Mouse (Mus musculus) left cerebral cortex, postnatal 25 days (tissue): ENCODE results near the gene Rgl1. TPM values are rescaled to one million over a fixed set of nuclear protein-coding genes. Genes with fewer than 3 reads are reported as not detected.

ENCODE experiments used
- DNase-seq, 2 experiments: peaks; one replicate each; pipeline ENCODE4 v3.0.0; 2022; ENCODE audit warnings: low spot score in 2 of 2, mixed read lengths in 1 of 2
- intact Hi-C: fragments of 180-260 bp; cut with DNase I; formaldehyde crosslinking; loops from one replicate; pipeline ENCODE4 v1.15.1; 2025
- total RNA-seq, 2 experiments: library from RNA; stranded (reverse); gene quantifications; 2 replicates each; pipeline ENCODE4 v1.2.3; 2021

Gene Rgl1
- total RNA-seq, 2 experiments from 2014 or later = 121 to 148 TPM

DNA sequence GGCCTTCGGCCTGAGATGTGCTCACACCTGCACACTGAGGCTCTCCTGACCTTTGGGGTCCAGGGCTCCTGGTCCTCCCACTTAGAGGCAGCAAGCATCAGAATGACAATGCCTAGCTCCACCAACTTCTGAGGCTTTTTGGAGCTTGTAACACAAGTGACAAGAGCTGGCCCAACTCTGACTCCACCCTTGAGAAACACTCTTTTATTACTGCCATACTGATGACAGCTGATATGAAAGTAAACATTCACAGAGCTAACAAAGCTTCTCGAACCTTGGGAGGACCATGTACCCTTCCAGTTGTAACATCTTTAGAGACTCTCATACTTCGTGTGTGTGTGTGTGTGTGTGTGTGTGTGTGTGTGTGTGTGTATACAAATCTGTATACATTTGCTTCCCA is 40.1 kb downstream of the Rgl1 start:
- no peak for DNase-seq
- intact Hi-C loops = no loop called here

- DNase-seq = no peak
- intact Hi-C loops = no loop called here
Measured at GRCm38 (mm10) chr1:152724286-152724685, 41.9 kb downstream of the Rgl1 start.

DNA sequence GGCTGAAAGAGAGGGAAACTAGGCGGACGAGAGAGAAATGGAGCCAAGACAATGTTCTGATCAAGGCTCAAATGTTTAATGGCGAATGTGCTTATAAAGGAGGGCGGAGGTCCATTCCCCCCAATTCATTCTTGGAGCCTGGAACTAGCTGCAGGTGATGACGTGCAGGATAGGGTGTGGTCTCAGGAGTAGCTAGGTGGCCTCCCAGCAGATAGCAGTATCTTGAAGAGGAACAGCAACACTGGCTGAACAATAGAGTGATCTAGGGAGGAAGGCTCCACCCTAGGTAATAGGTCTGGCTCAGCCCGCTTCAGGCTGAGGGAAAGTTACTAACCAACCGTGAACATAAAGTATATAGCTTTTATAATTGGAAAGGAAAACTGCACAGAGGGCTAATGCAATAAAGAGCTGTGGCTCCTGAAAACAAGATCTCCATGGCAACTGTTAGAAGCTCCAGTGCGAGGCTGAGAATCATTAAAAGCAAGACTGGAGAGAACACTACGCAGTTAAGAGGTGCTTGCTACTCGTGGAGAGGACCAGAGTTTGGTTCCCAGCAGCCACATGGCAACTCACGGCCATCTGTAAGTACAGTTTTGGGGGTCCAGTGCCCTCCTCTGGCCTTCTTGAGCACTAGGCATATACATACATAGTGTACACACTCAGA is 44.5 kb downstream of the Rgl1 start:
- DNase-seq = peak in 1 of 2 experiments; percentile 14
- intact Hi-C loops = no loop called here

- intact Hi-C loops = no loop called here
- DNase-seq = no peak
Measured at GRCm38 (mm10) chr1:152720969-152721368, 45.2 kb downstream of the Rgl1 start.

- DNase-seq = no peak
- intact Hi-C loops = no loop called here
Measured at GRCm38 (mm10) chr1:152718200-152718599, 48.0 kb downstream of the Rgl1 start.

- intact Hi-C loops = no loop called here
- DNase-seq = no peak
Measured at GRCm38 (mm10) chr1:152717329-152717728, 48.8 kb downstream of the Rgl1 start.

DNA sequence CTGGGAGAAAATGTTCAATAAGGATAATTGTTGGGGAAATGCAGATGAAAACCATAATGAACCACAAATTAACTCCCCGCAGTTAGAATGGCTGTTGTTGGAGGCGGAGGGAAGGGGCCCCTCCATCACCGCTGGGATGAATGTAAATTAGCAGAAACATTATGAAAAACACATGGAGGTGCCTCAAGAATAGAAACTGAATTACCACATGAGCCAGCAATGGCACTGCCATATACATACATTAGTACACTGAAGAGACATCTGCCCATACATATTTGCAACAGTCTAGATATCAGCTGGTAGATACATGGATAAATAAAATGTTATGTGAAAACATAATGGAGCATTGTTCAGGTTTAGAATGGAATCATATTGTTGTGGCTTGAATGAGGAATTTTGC is 51.7 kb downstream of the Rgl1 start:
- DNase-seq = no peak
- intact Hi-C loops = no loop called here

DNA sequence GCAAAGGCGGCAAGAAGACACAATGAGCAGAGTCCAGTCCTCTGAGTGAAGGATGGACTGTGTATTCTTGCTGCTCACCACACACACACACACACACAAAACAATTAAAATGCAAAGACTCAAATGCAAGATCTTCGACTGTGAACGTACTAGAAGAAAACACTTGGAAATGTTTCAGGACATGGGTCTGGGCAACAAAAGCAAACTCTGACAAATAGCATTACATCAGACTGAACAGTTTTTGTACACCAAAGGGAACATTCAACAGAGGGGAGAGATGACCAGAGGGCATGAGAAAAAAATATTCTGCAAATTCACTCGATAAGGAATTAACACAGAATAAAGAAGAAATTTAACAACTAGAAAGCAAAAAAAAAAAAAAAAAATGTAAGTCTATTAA is 52.2 kb downstream of the Rgl1 start:
- intact Hi-C loops = no loop called here
- no peak for DNase-seq

DNA sequence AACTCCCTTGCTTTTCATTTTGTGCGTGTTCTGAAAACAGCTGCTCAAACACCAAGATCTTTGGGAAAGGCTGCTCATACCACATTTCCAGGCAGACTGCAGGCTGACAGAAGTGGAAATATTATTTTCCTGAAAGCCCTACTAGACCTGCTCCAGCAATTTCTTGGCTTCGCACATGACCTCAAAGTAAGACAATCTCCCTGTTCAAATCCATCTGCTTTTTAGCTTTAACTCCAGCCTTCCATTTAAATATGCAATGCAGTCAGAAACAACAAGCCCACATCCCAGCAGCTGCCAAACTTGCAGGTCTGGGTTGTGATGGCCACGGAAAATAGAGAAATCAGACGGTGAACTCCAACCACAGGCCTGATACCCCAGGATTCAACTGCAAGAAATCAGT is 55.1 kb downstream of the Rgl1 start:
- intact Hi-C loops = no loop called here
- no peak for DNase-seq

- no peak for DNase-seq
Measured at GRCm38 (mm10) chr1:152707560-152707959, 58.6 kb downstream of the Rgl1 start.

GRCm38 (mm10) chr1:152703941-152704340 is 62.2 kb downstream of the Rgl1 start:
- intact Hi-C loops = no loop called here
- DNase-seq = no peak

More at GRCm38 (mm10) chr1:152707560-152707959, 58.6 kb downstream of the Rgl1 start:
- intact Hi-C loops = no loop called here

DNA sequence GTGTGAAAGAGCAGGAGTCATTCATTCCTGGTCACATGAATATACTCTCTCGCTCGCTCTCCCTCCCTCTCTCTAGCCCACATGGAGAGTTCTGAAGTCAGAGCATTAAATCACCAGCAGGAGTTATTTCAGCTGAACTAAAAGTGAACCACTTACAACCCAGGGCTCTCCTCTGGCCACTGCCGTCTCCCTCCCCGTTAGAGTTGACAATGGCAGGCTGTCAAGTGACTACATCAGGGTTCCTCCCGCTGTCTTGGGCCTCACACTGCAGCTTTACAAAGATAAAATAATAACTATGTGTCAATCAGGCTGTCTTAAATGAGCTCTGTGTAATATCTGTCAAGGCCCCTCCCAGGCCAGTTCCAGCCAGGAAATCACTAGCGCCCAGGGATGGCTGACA is 63.2 kb downstream of the Rgl1 start:
- DNase-seq = no peak
- intact Hi-C loops = no loop called here

DNA sequence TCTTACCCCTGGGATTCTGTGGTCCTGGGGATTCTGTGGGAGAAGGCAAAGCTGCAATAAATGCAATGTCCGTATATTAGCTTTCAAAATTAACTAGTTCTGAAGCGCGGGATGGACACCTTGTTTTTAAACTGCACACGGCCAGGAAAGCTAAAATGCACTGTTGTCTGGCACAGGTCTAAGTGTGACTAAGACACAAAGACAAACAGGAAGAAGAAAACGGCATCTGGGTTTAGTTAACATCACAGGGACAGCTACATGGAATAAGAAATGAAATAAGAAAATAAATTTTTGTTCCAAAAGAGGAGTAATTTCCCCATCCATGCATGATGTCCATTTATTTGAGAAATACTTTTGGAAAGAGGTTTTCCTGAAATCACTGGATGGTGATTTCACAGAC is 65.1 kb downstream of the Rgl1 start:
- intact Hi-C loops = no loop called here
- no peak for DNase-seq

DNA sequence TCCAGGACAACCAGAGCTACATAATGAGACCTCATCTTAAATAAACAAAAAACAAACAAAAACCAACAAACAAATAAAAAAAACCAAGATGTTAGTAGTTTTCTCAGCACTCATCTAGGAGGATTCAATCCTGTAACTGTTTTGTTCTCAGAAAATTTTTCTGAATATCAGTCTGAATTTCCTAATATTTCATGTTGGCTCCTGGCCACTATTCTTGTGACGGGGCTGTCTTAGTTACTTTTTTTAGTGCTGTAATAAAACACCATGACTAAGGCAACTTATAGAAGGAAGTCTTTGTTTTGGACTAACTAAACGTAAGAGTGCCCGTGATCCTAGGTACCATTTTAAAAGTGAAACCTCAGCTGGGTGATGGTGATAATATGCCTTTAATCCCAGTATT is 68.8 kb downstream of the Rgl1 start:
- intact Hi-C loops = no loop called here
- DNase-seq = no peak

DNA sequence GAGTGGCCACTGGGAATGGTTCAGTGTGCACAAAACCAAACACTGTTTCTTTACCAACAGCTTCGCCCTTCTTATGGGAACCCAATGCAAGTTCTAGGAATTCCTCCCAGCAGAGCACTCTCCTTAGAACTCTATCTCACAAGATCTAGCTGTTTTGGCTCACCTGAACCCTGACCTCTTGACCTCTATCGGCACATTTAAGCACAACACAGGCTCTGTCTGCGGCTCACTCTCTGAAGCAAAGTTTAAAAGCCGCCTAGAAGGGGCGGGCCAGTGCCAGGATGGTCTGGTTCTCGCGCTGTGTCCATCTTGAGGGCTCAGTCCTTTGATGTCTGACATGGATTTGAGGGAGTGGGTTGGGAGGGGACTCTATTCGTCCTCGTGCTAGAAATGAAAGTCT is 70.7 kb downstream of the Rgl1 start:
- intact Hi-C loops = no loop called here
- no peak for DNase-seq

DNA sequence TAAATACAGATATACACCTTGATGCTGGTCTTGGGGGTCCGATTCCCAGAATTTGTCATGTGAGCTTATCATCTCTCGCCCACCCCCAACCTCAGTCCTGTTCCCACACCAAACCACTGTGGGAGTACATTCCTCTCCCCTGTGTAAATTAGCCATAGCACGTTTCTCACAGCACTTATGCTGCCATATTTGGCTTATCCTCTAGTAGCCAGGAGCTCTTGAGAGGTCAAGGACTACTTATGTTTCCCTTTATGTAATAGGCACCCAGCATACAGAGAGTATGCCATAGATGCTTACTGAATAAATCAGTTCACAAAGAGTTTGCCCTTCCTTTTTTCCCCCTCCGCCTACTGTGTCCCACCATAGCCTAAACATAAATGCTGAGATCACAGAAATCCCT is 76.2 kb downstream of the Rgl1 start:
- DNase-seq = no peak
- intact Hi-C loops = no loop called here

DNA sequence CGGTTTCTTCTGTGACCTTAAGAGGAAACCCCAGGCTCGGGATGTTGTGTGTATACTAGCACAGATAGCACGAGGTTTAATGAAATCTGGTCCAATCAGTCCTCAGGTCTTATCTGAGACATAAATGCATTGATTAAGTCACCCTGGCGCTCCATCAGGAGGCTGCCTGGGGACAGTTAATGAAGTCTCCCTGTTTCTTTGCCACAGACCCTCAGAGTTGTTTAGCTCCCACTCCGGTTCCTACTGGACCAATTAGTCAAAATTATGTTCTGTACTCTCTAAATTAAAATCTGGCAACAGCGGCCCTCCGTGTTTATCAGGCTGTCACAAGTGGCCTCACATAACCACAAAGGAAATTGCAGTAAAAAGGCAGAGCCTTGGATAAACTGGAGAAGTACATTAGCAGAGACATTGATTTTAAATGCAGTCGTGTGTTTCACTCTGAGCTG is 78.4 kb downstream of the Rgl1 start:
- no peak for DNase-seq
- intact Hi-C loops = no loop called here

DNA sequence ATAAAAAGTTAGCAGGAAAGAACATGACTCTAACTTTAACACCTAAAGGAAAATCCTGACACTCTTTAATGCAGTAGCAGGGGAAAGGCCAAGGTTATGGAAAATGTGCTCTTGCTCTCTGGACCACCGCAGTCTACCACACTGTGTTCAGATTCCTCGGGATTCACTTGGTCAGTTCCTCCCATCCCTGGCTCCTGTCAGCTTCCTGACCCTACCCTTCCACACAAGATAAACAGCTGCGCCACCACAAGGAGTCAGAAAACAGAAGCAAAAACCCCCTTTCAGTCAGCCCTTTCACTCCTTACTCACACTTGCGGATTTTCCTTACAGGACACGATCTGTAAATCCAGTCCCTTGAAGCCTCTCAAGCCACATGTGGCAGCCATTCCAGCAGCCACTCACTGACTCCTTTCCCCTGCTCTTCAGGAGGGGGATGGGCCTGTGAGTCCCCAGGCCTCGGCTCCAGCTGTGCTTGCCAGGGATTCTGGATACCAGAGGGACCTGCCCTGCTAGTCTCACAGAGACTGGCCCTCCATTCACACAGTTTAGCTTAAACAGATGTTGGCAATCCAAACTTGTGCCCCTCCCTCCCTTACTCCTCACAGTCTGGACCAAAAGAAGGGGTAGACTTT is 78.9 kb downstream of the Rgl1 start:
- DNase-seq = no peak
- intact Hi-C loops = no loop called here

GRCm38 (mm10) chr1:152685531-152685930 is 80.6 kb downstream of the Rgl1 start:
- no peak for DNase-seq
- intact Hi-C loops = loop anchor here (2.0 kb wide), 1 partner anchor 161 kb away; no protein-coding TSS in a partner anchor

DNA sequence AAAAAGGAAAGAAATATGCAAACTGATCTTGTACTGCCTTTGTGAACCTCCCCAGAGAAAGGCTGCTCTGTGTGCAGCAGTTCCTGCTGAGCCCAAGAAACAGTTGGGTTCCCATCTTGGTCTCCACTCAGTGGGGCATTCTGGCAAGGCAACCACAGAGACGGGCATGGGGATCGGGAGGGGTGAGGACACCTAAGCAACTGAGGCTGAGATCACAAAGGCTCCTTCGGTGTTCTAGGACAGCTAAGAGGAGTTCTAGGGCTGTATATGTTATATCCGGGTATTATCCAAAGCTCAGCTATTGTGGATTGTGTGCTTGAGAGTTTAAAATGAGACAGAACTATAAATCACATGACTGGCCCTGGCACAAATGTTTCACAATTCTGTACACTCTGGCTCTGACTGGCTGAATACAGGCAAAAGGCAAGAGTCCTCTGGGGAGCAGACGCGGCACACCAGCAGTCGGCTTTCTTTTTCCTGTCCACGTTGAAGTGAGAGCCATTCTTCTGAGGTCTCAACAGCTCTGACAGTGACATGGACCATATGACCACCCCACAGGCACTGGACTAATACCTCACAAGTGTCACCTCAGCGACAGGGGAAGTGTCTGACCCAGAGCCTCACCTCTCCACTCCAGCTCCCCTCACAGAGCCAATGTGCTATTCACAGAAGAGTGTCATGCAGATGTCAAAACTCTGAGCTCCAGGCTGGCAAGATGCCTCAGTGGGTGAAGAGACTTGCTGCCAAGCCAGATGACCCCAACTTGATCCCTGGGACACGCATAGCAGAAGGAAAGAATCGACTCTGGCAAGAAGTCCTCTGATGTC is 83.6 kb downstream of the Rgl1 start:
- intact Hi-C loops = no loop called here

More for the DNA sequence above, 83.6 kb downstream of the Rgl1 start:
- DNase-seq = no peak
